Mouse (Mus musculus) embryonic fibroblast, embryonic 13.5 days (primary cell): ENCODE results near the gene Ciao2a.

Experiments
- CTCF ChIP-seq: IDR thresholded peaks from 2 replicates; pipeline ENCODE4 v1.5.1; 2011; ENCODE audit warnings: mild to moderate bottlenecking, control low read depth, low read length, moderate library complexity, borderline replicate concordance; ENCODE audit not compliant: insufficient read depth
- POLR2A ChIP-seq: IDR thresholded peaks from 2 replicates; pipeline ENCODE4 v1.6.1; 2011; ENCODE audit warnings: low read depth, mild to moderate bottlenecking, control low read depth, low read length, moderate library complexity

- TF ChIP-seq POLR2A (no peak), CTCF (no peak)
These were observed 34.8 kb upstream of the Ciao2a start for GRCm38 (mm10) chr9:66091327-66092231.
